Mouse (Mus musculus) CH12.LX (cell line): ENCODE results near the gene Ranbp10.

Experiments
- CTCF ChIP-seq, 2 experiments: IDR thresholded peaks in 1 of 2; conservative IDR thresholded peaks in 1 of 2; 2 replicates each; pipeline ENCODE4 v1.5.1; 2011 to 2012; ENCODE audit warnings: low read depth in 2 of 2, low read length in 2 of 2, improper control_type of control experiment in 1 of 2, inconsistent platforms in 1 of 2, mild to moderate bottlenecking in 1 of 2, moderate library complexity in 1 of 2
- HCFC1 ChIP-seq: IDR thresholded peaks from 2 replicates; pipeline ENCODE4 v1.6.1; 2012; ENCODE audit warnings: low read depth, mild to moderate bottlenecking, inconsistent platforms, low read length, improper control_type of control experiment
- KAT2A ChIP-seq: IDR thresholded peaks from 2 replicates; pipeline ENCODE4 v1.6.1; 2012; ENCODE audit warnings: low read length, improper control_type of control experiment, inconsistent platforms; ENCODE audit not compliant: insufficient replicate concordance
- POLR2A ChIP-seq: IDR thresholded peaks from 2 replicates; pipeline ENCODE4 v1.6.1; 2011; ENCODE audit warnings: low read depth, mild to moderate bottlenecking, improper control_type of control experiment, low read length
- RCOR1 ChIP-seq: conservative IDR thresholded peaks from 2 replicates; pipeline ENCODE4 v1.6.1; 2012; ENCODE audit warnings: low read depth, mild to moderate bottlenecking, inconsistent platforms, low read length, improper control_type of control experiment
- SIN3A ChIP-seq: IDR thresholded peaks from 2 replicates; pipeline ENCODE4 v1.6.1; 2012; ENCODE audit warnings: low read length, improper control_type of control experiment, inconsistent platforms

DNA sequence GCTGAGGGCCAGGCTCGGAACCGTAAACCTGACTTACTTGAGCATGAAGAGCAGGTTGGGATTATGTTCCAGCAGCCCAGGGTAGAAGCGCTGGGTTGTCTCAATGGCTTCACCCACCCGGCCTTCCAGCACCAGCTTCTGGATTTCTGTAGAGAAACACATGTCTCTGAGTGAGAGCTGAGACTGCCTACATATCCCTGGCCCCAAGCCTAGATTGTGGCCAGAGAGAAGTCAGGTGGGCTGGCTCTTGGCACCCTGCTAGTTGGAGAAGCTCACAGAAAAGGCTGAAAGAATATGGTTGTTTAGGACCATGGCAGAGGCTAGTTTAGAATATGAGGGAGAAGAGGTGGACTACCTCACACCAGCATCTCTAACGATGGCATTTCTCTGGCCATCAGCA, 52.7 kb downstream of the Ranbp10 start:
- TF ChIP-seq POLR2A (no peak), CTCF (conservative IDR thresholded peaks at IDR 0.05 in 1 of 2, IDR thresholded peaks at IDR 0.05 in 1 of 2; ENCODE audit: low read depth in 2 of 2, low read length in 2 of 2) (no peak), SIN3A (no peak), HCFC1 (no peak), RCOR1 (no peak), KAT2A (no peak)
